Mouse (Mus musculus) intestine, postnatal 0 days (tissue): ENCODE data around the gene Gm43738. TPM values are rescaled to one million over a fixed set of nuclear protein-coding genes. Genes with fewer than 3 reads are reported as not detected.

Experiments
- ATAC-seq: fragments of 200-750 bp; cut with Nextera tagmentation; 2 replicates; pipeline ENCODE4 v1.8.0; 2017; ENCODE audit warnings: mild to moderate bottlenecking, moderate TSS enrichment, moderate library complexity
- H3K27ac ChIP-seq: fragments of 300-500 bp; sonication (generic); 2 replicates; pipeline ENCODE4 v1.5.1; 2014; ENCODE audit warnings: mild to moderate bottlenecking, low read depth, low read length, moderate library complexity
- H3K27me3 ChIP-seq: fragments of 300-500 bp; sonication (generic); replicated peaks from 2 replicates; pipeline ENCODE4 v1.6.1; 2014; ENCODE audit warnings: low read length, mixed read lengths; ENCODE audit not compliant: control insufficient read depth, insufficient read depth
- H3K36me3 ChIP-seq: fragments of 300-500 bp; sonication (generic); 2 replicates; pipeline ENCODE4 v1.6.1; 2014; ENCODE audit warnings: mild to moderate bottlenecking, moderate library complexity; ENCODE audit not compliant: control insufficient read depth, insufficient read depth
- H3K4me1 ChIP-seq: fragments of 300-500 bp; sonication (generic); replicated peaks from 2 replicates; pipeline ENCODE4 v1.6.1; 2014; ENCODE audit warnings: antibody characterized with exemption, low read length, mixed read lengths; ENCODE audit not compliant: control insufficient read depth, insufficient read depth
- H3K4me2 ChIP-seq: fragments of 300-500 bp; sonication (generic); replicated peaks from 2 replicates; pipeline ENCODE4 v1.6.1; 2014; ENCODE audit warnings: low read depth, mild to moderate bottlenecking, moderate library complexity
- H3K4me3 ChIP-seq: fragments of 300-500 bp; sonication (generic); 2 replicates; pipeline ENCODE4 v1.5.1; 2014; ENCODE audit warnings: low read depth, low read length
- H3K9ac ChIP-seq: fragments of 300-500 bp; sonication (generic); 2 replicates; pipeline ENCODE4 v1.6.1; 2014; ENCODE audit warnings: mild to moderate bottlenecking, low read depth, low read length
- H3K9me3 ChIP-seq: fragments of 300-500 bp; sonication (generic); 2 replicates; pipeline ENCODE4 v1.6.1; 2016; ENCODE audit warnings: mixed run types; ENCODE audit not compliant: control insufficient read depth
- CTCF ChIP-seq: sonication (generic); IDR thresholded peaks from 2 replicates; pipeline ENCODE4 v1.5.1; 2016; ENCODE audit warnings: low read depth, mild to moderate bottlenecking, control low read depth, antibody characterized with exemption, moderate library complexity
- WGBS: fragments of 180-500 bp; shearing (Covaris S2); extraction: QIAGEN DNeasy Blood & Tissue Kit; methylation state at CpG from one replicate; pipeline ENCODE4 v1.1.7; 2014; 5-methylcytosine and 5-hydroxymethylcytosine counted together
- polyA plus RNA-seq: library from polyadenylated mRNA; unstranded; fragments of >200 nt; fragmentation: Nextera tagmentation; extraction: Ambion mirVana; gene quantifications from 2 replicates; pipeline ENCODE4 v1.2.1, GENCODE M21; 2015

The Gm43738 gene
- polyA plus RNA-seq: not detected in 2 replicates

DNA sequence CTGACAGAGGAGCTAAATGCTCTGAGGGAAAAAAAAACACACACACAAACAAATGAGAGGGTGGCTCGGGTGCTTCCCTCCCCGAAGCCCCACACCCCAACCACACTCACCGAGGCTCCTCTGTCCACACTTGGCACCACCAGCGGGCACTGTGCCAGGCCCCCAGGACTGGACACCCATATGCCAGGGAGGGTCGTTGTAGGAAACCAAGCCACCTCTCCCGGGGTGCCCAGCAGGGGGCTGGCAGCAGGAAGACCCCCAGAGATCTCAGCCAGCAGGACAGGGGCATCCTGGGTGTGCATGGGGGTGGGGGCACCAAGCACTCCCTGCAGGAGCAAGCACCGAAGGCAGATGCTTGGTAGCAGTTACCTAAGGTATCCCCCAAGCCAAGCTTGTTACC lies at the start of gene Gm43738:
Gm43738 (minus strand) TSS at position 289 of the 400 bp plus-strand sequence.
- no peak for ATAC-seq
- H3K27ac ChIP-seq: peak within 1 kb of the TSS; percentile 9; the same call in 1 of the 2 replicates
- peak within 1 kb of the TSS; percentile 64 for H3K4me3 ChIP-seq
- 20% methylated on average over 7 of the region's 7 CpGs for WGBS
- peak; percentile 9; the same call in 1 of the 2 replicates for TF ChIP-seq CTCF
- H3K4me1 ChIP-seq: peaks cover 10% of the 10 kb centered on the region; the same call in 1 of the 2 replicates
- peak within 1 kb of the TSS; percentile 82 for H3K4me2 ChIP-seq
- peak within 1 kb of the TSS; percentile 31; the same call in 1 of the 2 replicates for H3K9ac ChIP-seq
- no peaks in the 10 kb centered on the region for H3K9me3 ChIP-seq
- peaks cover 29% of the 10 kb centered on the region for H3K36me3 ChIP-seq
- no peaks in the 10 kb centered on the region for H3K27me3 ChIP-seq

DNA sequence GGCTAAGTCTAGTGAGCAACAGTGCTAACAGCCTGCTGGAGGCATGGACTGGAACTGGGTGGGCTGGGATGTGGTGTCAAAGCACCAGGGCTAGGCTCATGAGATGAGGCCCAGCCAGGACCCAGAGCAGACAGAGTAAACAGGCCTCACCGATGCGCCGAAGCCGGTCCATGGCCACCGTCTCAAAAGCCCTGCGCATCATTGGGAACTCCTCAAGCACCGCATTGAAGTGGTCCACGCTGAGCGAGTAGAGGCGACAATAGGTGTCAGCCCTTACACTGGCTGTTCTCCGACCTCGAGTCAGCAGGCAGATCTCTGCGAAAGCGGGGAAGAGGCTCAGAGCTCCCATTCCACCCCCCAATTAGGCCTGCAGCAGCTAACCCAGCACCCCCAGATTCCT lies 47.7 kb upstream of the Gm43738 start:
- no peak for ATAC-seq
- H3K27ac ChIP-seq: no peak overlapping the region
- H3K4me2 ChIP-seq: no peak overlapping the region
- no peaks in the 10 kb centered on the region for H3K9me3 ChIP-seq
- H3K4me3 ChIP-seq: no peak overlapping the region
- H3K27me3 ChIP-seq: no peaks in the 10 kb centered on the region
- 70% methylated on average over 14 of the region's 14 CpGs for WGBS
- no peak overlapping the region for H3K9ac ChIP-seq
- no peak for TF ChIP-seq CTCF
- H3K36me3 ChIP-seq: peaks cover 22% of the 10 kb centered on the region
- H3K4me1 ChIP-seq: no peaks in the 10 kb centered on the region

GRCm38 (mm10) chr3:89147979-89148311 lies 47.0 kb upstream of the Gm43738 start:
- 6% methylated on average over 15 of the region's 15 CpGs for WGBS
- H3K27me3 ChIP-seq: no peaks in the 10 kb centered on the region
- no peak for TF ChIP-seq CTCF

GRCm38 (mm10) chr3:89147101-89147978 lies 46.4 kb upstream of the Gm43738 start:
- Histone ChIP-seq H3K27me3 (no peaks in the 10 kb centered on the region), H3K27ac (no peak overlapping the region), H3K4me3 (peak overlapping the region; percentile 22), H3K4me1 (no peaks in the 10 kb centered on the region), H3K4me2 (peak overlapping the region; percentile 63), H3K9me3 (no peaks in the 10 kb centered on the region), H3K9ac (no peak overlapping the region), H3K36me3 (peaks cover 34% of the 10 kb centered on the region)
- WGBS: 19% methylated on average over 26 of the region's 26 CpGs
- TF ChIP-seq CTCF: peak; percentile 39
- ATAC-seq: peak; percentile 83

More at GRCm38 (mm10) chr3:89147979-89148311, 47.0 kb upstream of the Gm43738 start:
- Histone ChIP-seq H3K4me3 (peak overlapping the region; percentile 22), H3K36me3 (peaks cover 28% of the 10 kb centered on the region), H3K9ac (no peak overlapping the region), H3K4me1 (no peaks in the 10 kb centered on the region), H3K4me2 (peak overlapping the region; percentile 63), H3K27ac (0 out of 2 replicates have a peak overlapping the region, but pooled peaks have one; percentile 35), H3K9me3 (no peaks in the 10 kb centered on the region)
- peak; percentile 49 for ATAC-seq

DNA sequence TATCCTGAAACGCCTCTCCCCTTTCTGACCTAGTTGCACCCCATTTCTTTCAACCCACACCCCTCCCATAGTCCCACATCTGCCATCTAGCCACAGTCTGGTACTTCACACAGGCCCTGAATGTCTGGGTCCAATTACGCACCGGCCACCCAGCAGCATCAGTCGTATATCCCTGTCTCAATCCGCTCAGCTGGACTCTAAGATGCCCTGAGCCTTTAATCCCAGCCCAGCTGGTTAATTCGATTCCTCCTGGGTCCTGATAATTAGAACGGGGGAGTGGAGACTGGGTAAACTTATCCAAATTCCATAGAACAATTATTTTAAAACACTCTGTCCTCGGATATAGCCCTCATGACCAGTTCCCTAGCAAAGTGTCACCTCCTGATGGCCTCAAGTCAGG lies 44.7 kb upstream of the Gm43738 start:
- no peak overlapping the region for H3K27ac ChIP-seq
- no peaks in the 10 kb centered on the region for H3K9me3 ChIP-seq
- H3K27me3 ChIP-seq: no peaks in the 10 kb centered on the region
- no peaks in the 10 kb centered on the region for H3K4me1 ChIP-seq
- H3K4me3 ChIP-seq: no peak overlapping the region
- TF ChIP-seq CTCF: no peak
- WGBS: 70% methylated on average over 8 of the region's 8 CpGs
- H3K4me2 ChIP-seq: no peak overlapping the region
- H3K9ac ChIP-seq: no peak overlapping the region
- no peak for ATAC-seq
- peaks cover 46% of the 10 kb centered on the region for H3K36me3 ChIP-seq

DNA sequence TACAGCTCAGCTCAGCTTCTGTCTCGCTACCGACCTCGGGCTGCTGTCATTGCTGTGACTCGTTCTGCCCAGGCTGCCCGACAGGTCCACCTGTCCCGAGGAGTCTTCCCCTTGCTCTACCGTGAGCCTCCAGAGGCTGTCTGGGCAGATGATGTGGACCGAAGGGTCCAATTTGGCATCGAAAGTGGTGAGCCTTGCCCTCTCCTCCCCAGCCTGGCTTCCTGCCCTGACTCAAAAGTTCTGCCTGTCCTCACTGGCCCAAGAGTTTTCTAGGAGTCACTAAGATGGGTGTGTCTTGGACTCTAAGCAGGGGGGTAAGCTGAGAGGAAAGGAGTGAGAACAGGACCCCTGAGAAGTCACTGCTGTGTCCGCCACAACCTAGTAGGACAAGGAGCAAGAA lies 43.9 kb upstream of the Gm43738 start:
- Histone ChIP-seq H3K9ac (no peak overlapping the region), H3K4me1 (no peaks in the 10 kb centered on the region), H3K36me3 (peaks cover 46% of the 10 kb centered on the region), H3K4me3 (no peak overlapping the region), H3K9me3 (no peaks in the 10 kb centered on the region), H3K27ac (no peak overlapping the region), H3K27me3 (no peaks in the 10 kb centered on the region), H3K4me2 (no peak overlapping the region)
- TF ChIP-seq CTCF: no peak
- no peak for ATAC-seq
- 71% methylated on average over 10 of the region's 10 CpGs for WGBS
